Mouse (Mus musculus) left cerebral cortex, postnatal 14 days (tissue): ENCODE data around the gene Itpkc. TPM values are rescaled to one million over a fixed set of nuclear protein-coding genes. Genes with fewer than 3 reads are reported as not detected.
"Not testable (repeated sequence)": the region's sequence is repeated elsewhere in the genome, so short reads cannot be mapped to it uniquely, and the experiment has no call there.

Experiments used
- DNase-seq, 2 experiments: peaks; one replicate each; pipeline ENCODE4 v3.0.0; 2021 to 2022; ENCODE audit warnings: low spot score in 2 of 2, mixed read lengths in 1 of 2
- intact Hi-C: fragments of 180-260 bp; cut with DNase I; formaldehyde crosslinking; loops from one replicate; pipeline ENCODE4 v1.15.1; 2025
- total RNA-seq, 2 experiments: library from RNA; stranded (reverse); gene quantifications; 2 replicates each; pipeline ENCODE4 v1.2.3; 2021

The Itpkc gene
- total RNA-seq, 2 experiments from 2014 or later = 7.3 to 8.0 TPM

DNA sequence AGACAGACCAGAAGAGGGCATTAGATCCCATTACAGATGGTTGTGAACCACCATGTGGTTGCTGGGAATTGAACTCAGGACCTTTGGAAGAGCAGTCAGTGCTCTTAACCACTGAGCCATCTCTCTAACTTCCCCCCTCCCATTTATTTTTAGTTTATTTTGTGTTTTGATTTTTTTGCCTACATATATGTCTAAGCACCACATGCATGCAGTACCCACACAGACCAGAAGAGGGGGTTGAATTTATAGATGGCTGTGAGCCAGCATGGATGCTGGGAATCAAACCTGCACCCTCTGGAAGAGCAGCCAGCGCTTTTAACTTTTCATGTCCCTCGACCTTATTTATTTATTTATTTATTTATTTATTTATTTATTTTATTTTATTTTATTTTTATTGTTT, 15.6 kb upstream of the Itpkc start:
- intact Hi-C loops, DNase-seq: not testable (repeated sequence)

DNA sequence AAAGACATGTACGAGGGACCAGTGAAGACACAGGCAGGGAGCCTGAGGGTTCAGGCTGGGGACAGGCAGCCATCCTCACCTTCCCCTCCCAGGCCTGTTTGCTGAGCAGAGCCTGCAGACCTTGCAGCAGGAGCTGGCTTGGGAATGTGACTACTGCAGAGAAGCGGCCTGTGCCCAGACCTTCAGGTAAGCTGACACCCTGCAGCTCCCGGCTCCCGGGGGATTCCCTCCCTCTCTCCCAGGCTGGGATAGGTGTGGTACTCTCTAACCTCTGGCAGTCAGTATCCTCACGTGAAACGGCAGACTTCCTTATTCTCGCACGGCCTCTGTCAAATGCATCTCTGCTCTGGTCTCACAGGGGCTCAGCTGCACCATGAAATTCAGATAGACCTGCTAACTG, 14.8 kb upstream of the Itpkc start:
- intact Hi-C loops = no loop called here
- DNase-seq = no peak

- DNase-seq = no peak
Observed at GRCm38 (mm10) chr7:27238568-27238967, 10.1 kb upstream of the Itpkc start.

GRCm38 (mm10) chr7:27237527-27237926, 9.1 kb upstream of the Itpkc start:
- intact Hi-C loops = no loop called here

More at GRCm38 (mm10) chr7:27238568-27238967, 10.1 kb upstream of the Itpkc start:
- intact Hi-C loops = no loop called here

GRCm38 (mm10) chr7:27235726-27236125, 7.3 kb upstream of the Itpkc start:
- intact Hi-C loops = no loop called here
- DNase-seq = no peak

More at GRCm38 (mm10) chr7:27237527-27237926, 9.1 kb upstream of the Itpkc start:
- no peak for DNase-seq

GRCm38 (mm10) chr7:27233300-27233699, 4.8 kb upstream of the Itpkc start:
- intact Hi-C loops = loop anchor here (2.0 kb wide), 1 partner anchor 26 kb away; the partner anchor contains the start of gene Numbl
- no peak for DNase-seq

GRCm38 (mm10) chr7:27232781-27233281, 4.4 kb upstream of the Itpkc start, which contains the start of gene Coq8b:
Gene Coq8b (plus strand): TSS chr7:27233023.
- peak; percentile 91 to 96 for DNase-seq
- intact Hi-C loops = loop anchor here (2.0 kb wide), 1 partner anchor 26 kb away; the partner anchor contains the start of gene Numbl

GRCm38 (mm10) chr7:27231693-27232331, 3.4 kb upstream of the Itpkc start:
- intact Hi-C loops = loop anchor here (2.0 kb wide), 1 partner anchor 27 kb away; the partner anchor contains the start of gene Numbl
- peak; percentile 75 to 90 for DNase-seq

GRCm38 (mm10) chr7:27230781-27231180, 2.3 kb upstream of the Itpkc start:
- no peak for DNase-seq
- intact Hi-C loops = no loop called here

DNA sequence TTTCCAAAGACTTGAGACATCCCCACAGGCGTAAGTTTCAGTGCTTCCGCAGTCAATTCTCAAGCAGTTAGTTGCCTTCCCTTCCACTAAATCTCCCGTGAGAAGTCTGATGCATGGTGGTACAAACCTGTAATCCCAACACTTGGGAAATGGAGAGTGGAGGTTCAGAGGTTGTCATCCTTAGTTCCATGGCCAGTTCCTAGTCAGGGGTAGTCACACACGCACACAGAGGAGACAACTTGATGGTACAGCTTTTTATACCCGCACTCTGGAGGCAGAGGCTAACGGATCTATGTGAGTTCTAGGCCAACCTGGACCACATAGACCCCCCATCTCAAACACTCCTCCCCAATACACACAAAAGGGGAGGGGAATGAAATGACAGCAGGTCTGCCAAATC, 404 bp upstream of the Itpkc start:
- no peak for DNase-seq
- intact Hi-C loops = no loop called here

DNA sequence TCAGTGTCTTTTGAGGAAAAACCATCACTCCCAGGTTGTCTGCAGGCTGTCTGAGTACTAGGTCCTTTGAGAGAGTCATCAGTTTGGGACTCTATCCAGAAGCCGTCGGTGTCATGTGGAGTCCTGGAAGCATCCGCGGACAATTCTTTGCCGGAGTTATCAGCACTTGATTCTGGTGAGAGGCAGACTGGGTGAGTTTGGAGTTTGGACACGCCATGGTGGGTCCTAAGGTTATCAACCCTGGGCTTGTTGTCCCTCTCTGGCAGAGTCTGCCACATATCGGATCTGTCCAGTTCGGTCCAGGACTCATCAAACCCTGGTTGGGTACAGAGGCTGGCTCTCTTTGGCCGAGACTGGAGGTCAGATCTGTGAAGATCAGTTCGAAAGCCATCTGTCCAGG, 785 bp downstream of the Itpkc start:
- intact Hi-C loops = no loop called here

DNA sequence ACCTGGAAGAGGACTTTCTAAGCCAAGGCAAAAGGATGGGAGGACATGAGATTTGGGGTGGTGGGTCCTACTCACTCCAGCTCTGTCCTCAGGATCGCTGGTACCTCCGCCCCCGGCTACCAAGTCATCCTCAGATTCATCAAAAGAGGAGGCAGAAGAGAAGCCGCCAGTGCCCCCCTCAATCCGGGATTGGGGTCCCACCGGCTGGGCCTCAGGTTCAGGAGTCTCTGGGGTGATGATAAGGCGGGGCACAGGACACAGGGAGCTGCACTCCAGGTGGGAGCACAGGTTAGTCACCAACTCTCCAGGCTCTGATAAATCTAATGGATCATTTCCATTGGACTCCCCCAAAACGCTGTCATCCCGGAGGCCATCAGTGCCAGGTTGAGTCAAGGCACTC, 1.2 kb downstream of the Itpkc start:
- no peak for DNase-seq
- intact Hi-C loops = no loop called here

More for the DNA sequence above, 785 bp downstream of the Itpkc start:
- no peak for DNase-seq

GRCm38 (mm10) chr7:27224877-27225575, 3.4 kb downstream of the Itpkc start:
- peak; percentile 39 to 71 for DNase-seq
- intact Hi-C loops = no loop called here

DNA sequence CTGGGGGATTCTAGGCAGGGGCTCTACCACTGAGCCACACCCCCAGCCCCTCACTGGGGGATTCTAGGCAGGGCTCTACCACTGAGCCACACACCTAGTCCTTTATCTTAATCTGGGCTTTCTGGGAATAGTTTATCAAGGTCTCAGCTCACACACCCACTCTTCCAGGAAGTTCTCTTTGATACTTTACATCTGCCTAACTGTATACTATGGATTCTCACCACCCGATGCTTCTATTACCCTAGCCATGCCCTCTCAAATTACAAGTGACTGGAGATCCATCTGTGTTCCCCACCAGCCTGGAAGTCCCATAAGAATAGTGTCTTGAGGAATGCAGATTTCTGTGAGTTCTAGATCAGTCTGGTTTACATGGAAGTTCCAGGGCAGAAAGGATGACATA, 5.9 kb downstream of the Itpkc start:
- intact Hi-C loops = no loop called here
- DNase-seq = no peak

GRCm38 (mm10) chr7:27221939-27222338, 6.5 kb downstream of the Itpkc start:
- intact Hi-C loops = no loop called here
- DNase-seq = no peak

DNA sequence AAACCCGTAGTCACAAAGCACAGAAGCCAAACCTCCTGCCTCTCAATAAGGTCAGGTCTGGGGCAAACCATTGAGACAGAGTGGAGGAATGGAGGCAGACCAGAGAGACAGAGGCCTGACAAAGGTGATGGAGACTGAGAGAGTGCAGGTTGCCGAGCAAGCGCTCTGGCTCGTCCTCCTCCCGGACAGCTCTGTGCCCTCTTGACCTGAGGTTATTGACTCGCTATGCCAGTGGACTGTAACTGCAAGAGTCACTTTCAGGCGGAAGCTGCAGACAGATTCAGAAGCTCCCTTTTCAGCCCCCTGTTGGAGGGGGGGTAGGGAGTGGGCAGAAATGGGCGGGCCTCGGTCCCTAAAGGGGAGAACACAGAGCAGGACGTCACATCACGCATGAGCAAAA, 8.5 kb downstream of the Itpkc start:
- DNase-seq = no peak
- intact Hi-C loops = no loop called here

GRCm38 (mm10) chr7:27218586-27218985, 9.9 kb downstream of the Itpkc start:
- DNase-seq = no peak
- intact Hi-C loops = no loop called here

- intact Hi-C loops = no loop called here
- DNase-seq = no peak
Observed at GRCm38 (mm10) chr7:27212626-27213025, 15.8 kb downstream of the Itpkc start.

DNA sequence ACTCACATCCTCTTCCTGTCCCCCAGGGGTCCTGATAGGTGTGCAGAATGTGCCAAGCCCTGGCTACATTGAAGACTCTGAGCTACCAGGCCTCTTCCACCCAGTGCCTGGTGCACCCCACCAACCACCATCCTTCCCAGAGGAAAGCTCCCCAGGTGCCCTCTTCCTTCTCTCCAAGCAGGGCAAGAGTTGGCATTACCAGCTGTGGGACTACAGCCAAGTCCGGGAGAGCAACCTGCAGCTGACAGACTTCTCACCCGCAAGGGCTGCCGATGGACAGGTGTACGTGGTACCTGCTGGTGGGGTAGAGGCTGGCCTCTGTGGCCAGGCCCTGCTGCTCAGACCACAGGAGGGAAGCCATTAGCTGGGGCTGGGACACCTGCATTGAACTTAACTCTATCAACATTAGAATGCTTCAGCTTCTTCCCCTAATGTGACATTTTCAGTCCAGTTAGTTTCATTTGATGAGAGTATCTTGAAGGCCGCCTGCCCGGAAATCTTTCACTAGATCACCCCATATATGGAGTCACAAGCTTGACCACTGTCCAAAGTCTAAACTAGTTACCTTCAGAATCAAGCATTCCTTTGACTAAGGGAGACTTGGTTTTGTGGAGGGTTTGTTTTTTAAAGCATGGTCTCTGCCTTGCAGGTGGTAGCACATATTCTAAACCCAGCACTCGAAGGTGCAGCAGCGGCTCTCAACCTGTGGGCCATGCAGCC, 24.6 kb downstream of the Itpkc start:
- no peak for DNase-seq
- intact Hi-C loops = no loop called here

DNA sequence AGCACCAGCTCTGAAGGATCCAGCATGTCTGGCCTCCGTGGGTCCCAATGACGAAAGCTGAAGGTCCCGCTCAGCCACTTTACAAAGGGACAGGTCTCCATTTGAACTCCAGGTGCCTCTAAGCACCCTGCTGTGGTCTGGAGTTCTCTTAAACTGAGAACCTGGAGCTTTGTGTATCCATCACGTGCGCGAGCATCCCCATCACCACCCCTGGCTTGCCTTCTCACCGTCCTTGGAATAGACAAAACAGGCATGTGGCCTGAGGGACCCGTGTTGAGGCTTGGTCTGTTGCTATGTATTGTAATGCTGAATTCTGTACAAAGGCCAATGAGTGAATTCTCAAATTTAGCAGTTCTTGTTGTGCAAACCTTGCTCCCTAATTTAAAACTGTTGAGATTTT, 29.7 kb downstream of the Itpkc start:
- intact Hi-C loops = no loop called here

More for the DNA sequence above, 29.7 kb downstream of the Itpkc start:
- DNase-seq = no peak
